Mouse (Mus musculus): ENCODE data around the gene Lamc1. TPM values are rescaled to one million over a fixed set of nuclear protein-coding genes. Genes with fewer than 3 reads are reported as not detected.

Gene Lamc1
- polyA plus RNA-seq, 1 experiment, result 15.5 TPM

GRCm38 (mm10) chr1:153333296-153334121 lies 923 bp upstream of the Lamc1 start:
- H3K4me1 ChIP-seq (ENCODE audit: control insufficient read depth, insufficient read depth, low read length), result peaks cover 19% of the 10 kb centered on the region
- H3K4me3 ChIP-seq (ENCODE audit: insufficient read depth, low read length), result peak overlapping the region; percentile 68
- H3K27ac ChIP-seq (ENCODE audit: insufficient read depth, low read depth, low read length), result peak overlapping the region; percentile 44
- TF ChIP-seq CTCF (IDR thresholded peaks at IDR 0.05; ENCODE audit: low read depth, low read length) (no peak), POLR2A (IDR thresholded peaks at IDR 0.05; ENCODE audit: borderline replicate concordance, low read depth, low read length) (no peak)

GRCm38 (mm10) chr1:153331796-153332443 lies 666 bp downstream of the Lamc1 start:
- Histone ChIP-seq H3K4me3 (ENCODE audit: insufficient read depth, low read length) (peak overlapping the region; percentile 68), H3K4me1 (ENCODE audit: control insufficient read depth, insufficient read depth, low read length) (peaks cover 19% of the 10 kb centered on the region), H3K27ac (ENCODE audit: insufficient read depth, low read depth, low read length) (peak overlapping the region; percentile 76; the same call in 1 of the 2 replicates)
- TF ChIP-seq CTCF (IDR thresholded peaks at IDR 0.05; ENCODE audit: low read depth, low read length), result no peak
- no peak for TF ChIP-seq POLR2A (IDR thresholded peaks at IDR 0.05; ENCODE audit: borderline replicate concordance, low read depth, low read length)

- TF ChIP-seq CTCF (IDR thresholded peaks at IDR 0.05; ENCODE audit: low read depth, low read length), result no peak
- no peak for TF ChIP-seq POLR2A (IDR thresholded peaks at IDR 0.05; ENCODE audit: borderline replicate concordance, low read depth, low read length)
- peaks cover 19% of the 10 kb centered on the region for H3K4me1 ChIP-seq (ENCODE audit: control insufficient read depth, insufficient read depth, low read length)
- peak overlapping the region; percentile 68 for H3K4me3 ChIP-seq (ENCODE audit: insufficient read depth, low read length)
- H3K27ac ChIP-seq (ENCODE audit: insufficient read depth, low read depth, low read length), result no peak overlapping the region
Measured at GRCm38 (mm10) chr1:153331206-153331605, 1.4 kb downstream of the Lamc1 start.

GRCm38 (mm10) chr1:153329306-153329705 lies 3.3 kb downstream of the Lamc1 start:
- Histone ChIP-seq H3K4me3 (ENCODE audit: insufficient read depth, low read length) (no peak overlapping the region), H3K27ac (ENCODE audit: insufficient read depth, low read depth, low read length) (no peak overlapping the region), H3K4me1 (ENCODE audit: control insufficient read depth, insufficient read depth, low read length) (peaks cover 19% of the 10 kb centered on the region)
- no peak for TF ChIP-seq CTCF (IDR thresholded peaks at IDR 0.05; ENCODE audit: low read depth, low read length)
- no peak for TF ChIP-seq POLR2A (IDR thresholded peaks at IDR 0.05; ENCODE audit: borderline replicate concordance, low read depth, low read length)

GRCm38 (mm10) chr1:153327063-153327462 lies 5.5 kb downstream of the Lamc1 start:
- peaks cover 13% of the 10 kb centered on the region for H3K4me1 ChIP-seq (ENCODE audit: control insufficient read depth, insufficient read depth, low read length)
- TF ChIP-seq POLR2A (IDR thresholded peaks at IDR 0.05; ENCODE audit: borderline replicate concordance, low read depth, low read length) (no peak), CTCF (IDR thresholded peaks at IDR 0.05; ENCODE audit: low read depth, low read length) (no peak)
- no peak overlapping the region for H3K27ac ChIP-seq (ENCODE audit: insufficient read depth, low read depth, low read length)
- no peak overlapping the region for H3K4me3 ChIP-seq (ENCODE audit: insufficient read depth, low read length)

- peaks cover 13% of the 10 kb centered on the region for H3K4me1 ChIP-seq (ENCODE audit: control insufficient read depth, insufficient read depth, low read length)
- H3K27ac ChIP-seq (ENCODE audit: insufficient read depth, low read depth, low read length), result no peak overlapping the region
- no peak overlapping the region for H3K4me3 ChIP-seq (ENCODE audit: insufficient read depth, low read length)
- TF ChIP-seq POLR2A (IDR thresholded peaks at IDR 0.05; ENCODE audit: borderline replicate concordance, low read depth, low read length) (no peak), CTCF (IDR thresholded peaks at IDR 0.05; ENCODE audit: low read depth, low read length) (no peak)
Measured at GRCm38 (mm10) chr1:153326226-153326625, 6.4 kb downstream of the Lamc1 start.

- no peak overlapping the region for H3K4me3 ChIP-seq (ENCODE audit: insufficient read depth, low read length)
- no peak overlapping the region for H3K27ac ChIP-seq (ENCODE audit: insufficient read depth, low read depth, low read length)
- TF ChIP-seq CTCF (IDR thresholded peaks at IDR 0.05; ENCODE audit: low read depth, low read length) (no peak), POLR2A (IDR thresholded peaks at IDR 0.05; ENCODE audit: borderline replicate concordance, low read depth, low read length) (no peak)
- no peaks in the 10 kb centered on the region for H3K4me1 ChIP-seq (ENCODE audit: control insufficient read depth, insufficient read depth, low read length)
Measured at GRCm38 (mm10) chr1:153321404-153321803, 11.2 kb downstream of the Lamc1 start.

GRCm38 (mm10) chr1:153320554-153321147 lies 11.9 kb downstream of the Lamc1 start:
- TF ChIP-seq CTCF (IDR thresholded peaks at IDR 0.05; ENCODE audit: low read depth, low read length) (no peak), POLR2A (IDR thresholded peaks at IDR 0.05; ENCODE audit: borderline replicate concordance, low read depth, low read length) (no peak)
- Histone ChIP-seq H3K27ac (ENCODE audit: insufficient read depth, low read depth, low read length) (no peak overlapping the region), H3K4me1 (ENCODE audit: control insufficient read depth, insufficient read depth, low read length) (no peaks in the 10 kb centered on the region), H3K4me3 (ENCODE audit: insufficient read depth, low read length) (no peak overlapping the region)

- no peak for TF ChIP-seq POLR2A (IDR thresholded peaks at IDR 0.05; ENCODE audit: borderline replicate concordance, low read depth, low read length)
- TF ChIP-seq CTCF (IDR thresholded peaks at IDR 0.05; ENCODE audit: low read depth, low read length), result no peak
- Histone ChIP-seq H3K4me3 (ENCODE audit: insufficient read depth, low read length) (no peak overlapping the region), H3K4me1 (ENCODE audit: control insufficient read depth, insufficient read depth, low read length) (no peaks in the 10 kb centered on the region), H3K27ac (ENCODE audit: insufficient read depth, low read depth, low read length) (no peak overlapping the region)
Measured at GRCm38 (mm10) chr1:153320121-153320520, 12.5 kb downstream of the Lamc1 start.

- Histone ChIP-seq H3K4me1 (ENCODE audit: control insufficient read depth, insufficient read depth, low read length) (no peaks in the 10 kb centered on the region), H3K4me3 (ENCODE audit: insufficient read depth, low read length) (no peak overlapping the region), H3K27ac (ENCODE audit: insufficient read depth, low read depth, low read length) (no peak overlapping the region)
- no peak for TF ChIP-seq POLR2A (IDR thresholded peaks at IDR 0.05; ENCODE audit: borderline replicate concordance, low read depth, low read length)
- no peak for TF ChIP-seq CTCF (IDR thresholded peaks at IDR 0.05; ENCODE audit: low read depth, low read length)
Measured at GRCm38 (mm10) chr1:153318741-153319140, 13.8 kb downstream of the Lamc1 start.

Data from bone marrow macrophage, adult 2 months (primary cell).